11 mouse cellular contexts compared by ENCODE assay signal in genomic region chr1:136381169-136381568, GRCm38 (mm10). TPM values are rescaled to one million over a fixed set of nuclear protein-coding genes. Genes with fewer than 3 reads are reported as not detected.
DNase-seq lines count a peak whose midpoint lies in the region; ATAC-seq and TF ChIP-seq lines count a peak whose summit lies in the region.
"Had no signal": no experiment of that assay in that cellular context is flagged by ENCODE, and none has a peak within 500 bp of the region (broad histone marks: within the 10 kb centered on the region; RNA-seq: fewer than 3 reads in every experiment).

No protein-coding gene starts in this region.

- no peak for TF ChIP-seq CTCF in lung, embryonic 14.5 days (IDR thresholded peaks at IDR 0.05; ENCODE audit: low read depth)
- TF ChIP-seq CTCF in lung, adult 2 months (IDR thresholded peaks at IDR 0.05; ENCODE audit: insufficient read depth, low read length), result no peak

- H3K27me3 ChIP-seq in lung, embryonic 14.5 days (ENCODE audit: insufficient read depth, low read length), result no peaks in the 10 kb centered on the region
- H3K27me3 ChIP-seq in heart, embryonic 15.5 days, result no peaks in the 10 kb centered on the region
- H3K27me3 ChIP-seq: hindbrain, embryonic 15.5 days had no signal

- ATAC-seq in lung, embryonic 14.5 days (ENCODE audit: insufficient read depth), result no peak; the same call in 1 of the 2 replicates
- ATAC-seq in heart, embryonic 15.5 days (replicated peaks; ENCODE audit: insufficient number of reproducible peaks, insufficient read depth, low FRiP score, low read depth), result no peak

- TF ChIP-seq POLR2A in lung, adult 2 months (IDR thresholded peaks at IDR 0.05; ENCODE audit: borderline replicate concordance, extremely low read depth, low read depth, low read length), result no peak

- no peak overlapping the region for H3K9ac ChIP-seq in lung, embryonic 14.5 days
- no peak overlapping the region for H3K9ac ChIP-seq in heart, embryonic 15.5 days
- H3K9ac ChIP-seq: hindbrain, embryonic 15.5 days had no signal

- H3K4me3 ChIP-seq in lung, embryonic 14.5 days (ENCODE audit: low read depth, low read length), result no peak overlapping the region
- H3K4me3 ChIP-seq in lung, adult 2 months (replicated peaks; ENCODE audit: extremely low read depth, low read depth, low read length), result no peak overlapping the region
- H3K4me3 ChIP-seq in heart, embryonic 15.5 days, result no peak overlapping the region
- H3K4me3 ChIP-seq: erythroblast, embryonic 14.5 days; hindbrain, embryonic 15.5 days had no signal

- intact Hi-C loops in left cerebral cortex, postnatal 25 days (cut with DNase I), result no loop called here

- H3K27ac ChIP-seq in lung, embryonic 14.5 days (ENCODE audit: low read depth), result peak overlapping the region; percentile 46; the same call in 1 of the 2 replicates
- peak overlapping the region; percentile 26 for H3K27ac ChIP-seq in heart, embryonic 15.5 days
- H3K27ac ChIP-seq: hindbrain, embryonic 15.5 days had no signal

- H3K9me3 ChIP-seq in lung, embryonic 14.5 days (ENCODE audit: low read depth, low read length), result no peaks in the 10 kb centered on the region
- no peaks in the 10 kb centered on the region for H3K9me3 ChIP-seq in heart, embryonic 15.5 days (replicated peaks)
- H3K9me3 ChIP-seq: hindbrain, embryonic 15.5 days had no signal

- H3K4me1 ChIP-seq in lung, embryonic 14.5 days (ENCODE audit: insufficient read depth), result 0 out of 2 replicates have a peak, but pooled peaks cover 2% of the 10 kb centered on the region
- H3K4me1 ChIP-seq in lung, adult 2 months (ENCODE audit: control insufficient read depth, insufficient read depth, low read length), result 0 out of 2 replicates have a peak, but pooled peaks cover 2% of the 10 kb centered on the region
- H3K4me1 ChIP-seq in heart, embryonic 15.5 days (replicated peaks), result peaks cover 9% of the 10 kb centered on the region; the same call in 1 of the 2 replicates
- H3K4me1 ChIP-seq: hindbrain, embryonic 15.5 days had no signal

- H3K36me3 ChIP-seq in lung, embryonic 14.5 days (ENCODE audit: insufficient read depth), result no peaks in the 10 kb centered on the region
- H3K36me3 ChIP-seq in heart, embryonic 15.5 days, result no peaks in the 10 kb centered on the region
- H3K36me3 ChIP-seq: hindbrain, embryonic 15.5 days had no signal

- WGBS in lung, embryonic 14.5 days, result 53% methylated on average over 6 of the region's 6 CpGs
- 37% methylated on average over 6 of the region's 6 CpGs for whole genome bisulfite sequencing in lung, adult 2 months
- 62% methylated on average over 6 of the region's 6 CpGs for WGBS in heart, embryonic 15.5 days

- DNase-seq in adrenal gland, postnatal 10 days, result peak; percentile 55
- no peak for DNase-seq in adrenal gland, postnatal 25 days
- DNase-seq in lung, embryonic 14.5 days, result peak; percentile 70
- no peak for DNase-seq in lung, adult 2 months
- peak; percentile 44 for DNase-seq in lung, postnatal 36 days
- no peak for DNase-seq in left cerebral cortex, postnatal 25 days (ENCODE audit: low spot score in 2 of 2)
- DNase-seq in thymus, postnatal 25 days, result no peak
- DNase-seq: gastrocnemius, postnatal 10 days had no signal

- no peak overlapping the region for H3K4me2 ChIP-seq in lung, embryonic 14.5 days
- no peak overlapping the region for H3K4me2 ChIP-seq in heart, embryonic 15.5 days
- H3K4me2 ChIP-seq: hindbrain, embryonic 15.5 days had no signal

RNA-seq across cellular contexts. Expression of gene Ddx59, which starts 33.9 kb away (rescaled TPM):
- total RNA-seq in adrenal gland, postnatal 10 days (2021), result 10 to 100 TPM; 16.6 to 17.5 TPM
- 10.4 and 15.7 TPM in 2 replicates for total RNA-seq in adrenal gland, postnatal 25 days (2021)
- 16.4 and 17.8 TPM in 2 replicates for polyA plus RNA-seq in lung, embryonic 14.5 days (2014; fragmentation: Nextera tagmentation; extraction: Ambion mirVana)
- polyA plus RNA-seq in lung, adult 2 months (2012; rRNA removed), result 2.1 and 3.6 TPM in 2 replicates
- 11.8 and 12.2 TPM in 2 replicates for polyA plus RNA-seq in heart, embryonic 15.5 days (2015; fragmentation: Nextera tagmentation; extraction: Ambion mirVana)
- total RNA-seq in left cerebral cortex, postnatal 25 days (2021), result 1 to 10 TPM; 8.5 to 9.1 TPM

RNA-seq across cellular contexts. Expression of gene Camsap2, which starts 35.3 kb away (rescaled TPM):
- 10 to 100 TPM; 46.6 to 48.1 TPM for total RNA-seq in adrenal gland, postnatal 10 days (2021)
- 39.4 and 46.0 TPM in 2 replicates for total RNA-seq in adrenal gland, postnatal 25 days (2021)
- 18.2 and 20.0 TPM in 2 replicates for polyA plus RNA-seq in lung, embryonic 14.5 days (2014; fragmentation: Nextera tagmentation; extraction: Ambion mirVana)
- 11.6 and 18.7 TPM in 2 replicates for polyA plus RNA-seq in lung, adult 2 months (2012; rRNA removed)
- 5.6 and 6.0 TPM in 2 replicates for polyA plus RNA-seq in heart, embryonic 15.5 days (2015; fragmentation: Nextera tagmentation; extraction: Ambion mirVana)
- total RNA-seq in left cerebral cortex, postnatal 25 days (2021), result 100 to 1,000 TPM; 135 to 137 TPM

Comparison
In these comparisons a context has a peak if more than half of its experiments do, and no peak if none do; other contexts are left out.
1. DNase-seq: peak in adrenal gland, postnatal 10 days (single experiment), lung, embryonic 14.5 days (single experiment) and lung, postnatal 36 days (single experiment); none in adrenal gland, postnatal 25 days (single experiment), lung, adult 2 months (single experiment), left cerebral cortex, postnatal 25 days (0 of 2) and thymus, postnatal 25 days (single experiment).